10 mouse cellular contexts compared by ENCODE assay signal in genomic region chr1:194223610-194224009, GRCm38 (mm10).
DNase-seq lines count a peak whose midpoint lies in the region; ATAC-seq lines count a peak whose summit lies in the region.
"Had no signal": no experiment of that assay in that cellular context is flagged by ENCODE, and none has a peak within 500 bp of the region (broad histone marks: within the 10 kb centered on the region; RNA-seq: fewer than 3 reads in every experiment).

No protein-coding gene starts in this region.

- no peak overlapping the region for H3K4me3 ChIP-seq in neural tube, embryonic 15.5 days (replicated peaks)
- H3K4me3 ChIP-seq: embryonic facial prominence, embryonic 10.5 days; limb, embryonic 13.5 days had no signal

- peaks cover 50% of the 10 kb centered on the region for H3K4me1 ChIP-seq in neural tube, embryonic 15.5 days

- WGBS in neural tube, embryonic 15.5 days = 11% methylated on average over 2 of the region's 2 CpGs

- H3K36me3 ChIP-seq in neural tube, embryonic 15.5 days = no peaks in the 10 kb centered on the region
- H3K36me3 ChIP-seq: embryonic facial prominence, embryonic 10.5 days; limb, embryonic 13.5 days had no signal

- H3K27ac ChIP-seq in neural tube, embryonic 15.5 days (replicated peaks) = peak overlapping the region; percentile 60
- H3K27ac ChIP-seq: embryonic facial prominence, embryonic 10.5 days; limb, embryonic 13.5 days had no signal

- peak; percentile 55 for DNase-seq in heart, adult 11 months
- DNase-seq in heart, adult 9 months (ENCODE audit: low spot score in 2 of 2) = no peak
- DNase-seq in retina, postnatal 1 day = peak; percentile 13
- DNase-seq in retina, embryonic 14.5 days (ENCODE audit: low spot score) = no peak
- DNase-seq in urinary bladder, postnatal 10 days (ENCODE audit: low spot score) = no peak

- no peaks in the 10 kb centered on the region for H3K27me3 ChIP-seq in neural tube, embryonic 15.5 days (replicated peaks)

- H3K9me3 ChIP-seq in neural tube, embryonic 15.5 days (replicated peaks) = no peaks in the 10 kb centered on the region
- H3K9me3 ChIP-seq: embryonic facial prominence, embryonic 10.5 days; limb, embryonic 13.5 days had no signal

- ATAC-seq in megakaryocyte progenitor cell, adult 5-6 weeks (replicated peaks; ENCODE audit: poor library complexity) = peak; percentile 33; the same call in 1 of the 2 replicates
- ATAC-seq in neural tube, embryonic 15.5 days (ENCODE audit: low FRiP score) = 0 out of 2 replicates have a peak, but pooled peaks have one; percentile 22
- ATAC-seq in cerebellum, adult (ENCODE audit: insufficient number of reproducible peaks, low FRiP score, low TSS enrichment) = no peak

- H3K9ac ChIP-seq in neural tube, embryonic 15.5 days (replicated peaks) = no peak overlapping the region
- H3K9ac ChIP-seq: limb, embryonic 13.5 days had no signal

- H3K4me2 ChIP-seq in neural tube, embryonic 15.5 days = no peak overlapping the region
- H3K4me2 ChIP-seq: limb, embryonic 13.5 days had no signal

Comparison
In these comparisons a context has a peak if more than half of its experiments do, and no peak if none do; other contexts are left out.
1. DNase-seq: peak in heart, adult 11 months (single experiment) and retina, postnatal 1 day (single experiment); none in heart, adult 9 months (0 of 2), retina, embryonic 14.5 days (single experiment) and urinary bladder, postnatal 10 days (single experiment).